Mouse (Mus musculus) adrenal gland, postnatal 25 days (tissue): ENCODE results near the gene Atxn2. TPM values are rescaled to one million over a fixed set of nuclear protein-coding genes. Genes with fewer than 3 reads are reported as not detected.
A peak's percentile ranks its signal among the peaks of the same experiment; 100 is the strongest.

Experiments
- DNase-seq: peaks from one replicate; pipeline ENCODE4 v3.0.0; 2021; ENCODE audit warnings: mixed read lengths
- total RNA-seq: library from RNA; stranded (reverse); gene quantifications from 2 replicates; pipeline ENCODE4 v1.2.3, GENCODE M21; 2021

Gene Atxn2
- total RNA-seq, 1 experiment from 2014 or later: 172 TPM

GRCm38 (mm10) chr5:121766038-121766773, 55.1 kb downstream of the Atxn2 start:
- no peak for DNase-seq

GRCm38 (mm10) chr5:121767564-121767963, 56.4 kb downstream of the Atxn2 start:
- no peak for DNase-seq

- DNase-seq: no peak
Observed at GRCm38 (mm10) chr5:121769827-121770226, 58.7 kb downstream of the Atxn2 start.

- no peak for DNase-seq
Observed at GRCm38 (mm10) chr5:121771611-121772010, 60.5 kb downstream of the Atxn2 start.

GRCm38 (mm10) chr5:121778485-121779119, 67.5 kb downstream of the Atxn2 start:
- peak; percentile 38 for DNase-seq

- no peak for DNase-seq
Observed at GRCm38 (mm10) chr5:121780180-121780579, 69.0 kb downstream of the Atxn2 start.

- no peak for DNase-seq
Observed at GRCm38 (mm10) chr5:121782467-121782866, 71.3 kb downstream of the Atxn2 start.

GRCm38 (mm10) chr5:121783862-121784500, 72.8 kb downstream of the Atxn2 start:
- DNase-seq: peak; percentile 50

GRCm38 (mm10) chr5:121791026-121791425, 79.9 kb downstream of the Atxn2 start:
- no peak for DNase-seq

- DNase-seq: no peak
Observed at GRCm38 (mm10) chr5:121795800-121796199, 84.7 kb downstream of the Atxn2 start.

- DNase-seq: no peak
Observed at GRCm38 (mm10) chr5:121798447-121798846, 87.3 kb downstream of the Atxn2 start.

- DNase-seq: no peak
Observed at GRCm38 (mm10) chr5:121807186-121807585, 96.0 kb downstream of the Atxn2 start.

- no peak for DNase-seq
Observed at GRCm38 (mm10) chr5:121808202-121808601, 97.1 kb downstream of the Atxn2 start.

- peak; percentile 56 for DNase-seq
Observed at GRCm38 (mm10) chr5:121809667-121810224, 98.6 kb downstream of the Atxn2 start.

- DNase-seq: no peak
Observed at GRCm38 (mm10) chr5:121810331-121811151, 99.4 kb downstream of the Atxn2 start.

GRCm38 (mm10) chr5:121811485-121811931, 100.4 kb downstream of the Atxn2 start:
- no peak for DNase-seq

GRCm38 (mm10) chr5:121812526-121813243, 101.5 kb downstream of the Atxn2 start:
- DNase-seq: no peak

- DNase-seq: no peak
Observed at GRCm38 (mm10) chr5:121813744-121814143, 102.6 kb downstream of the Atxn2 start.

GRCm38 (mm10) chr5:121815067-121815466, 103.9 kb downstream of the Atxn2 start:
- no peak for DNase-seq

GRCm38 (mm10) chr5:121815867-121816380, 104.8 kb downstream of the Atxn2 start:
- no peak for DNase-seq

GRCm38 (mm10) chr5:121816611-121817010, 105.5 kb downstream of the Atxn2 start:
- no peak for DNase-seq
